Mouse (Mus musculus) bone marrow, adult 2 months (tissue): ENCODE results near the gene Olfr520.

ENCODE experiments used
- CTCF ChIP-seq: fragments of 200-500 bp; IDR thresholded peaks from 2 replicates; pipeline ENCODE4 v1.5.1; 2011; ENCODE audit warnings: low read length, control low read depth; ENCODE audit not compliant: control insufficient read depth, insufficient read depth
- POLR2A ChIP-seq: fragments of 200-500 bp; IDR thresholded peaks from 2 replicates; pipeline ENCODE4 v1.6.1; 2011; ENCODE audit warnings: low read depth, mild to moderate bottlenecking, control low read depth, low read length, borderline replicate concordance; ENCODE audit not compliant: control insufficient read depth

- TF ChIP-seq CTCF (no peak), POLR2A (no peak)
Observed at GRCm38 (mm10) chr7:99739276-99739675, 9.2 kb downstream of the Olfr520 start.
